Mouse (Mus musculus) small intestine, adult 2 months (tissue): ENCODE data around the gene B3gntl1. TPM values are rescaled to one million over a fixed set of nuclear protein-coding genes. Genes with fewer than 3 reads are reported as not detected.
A peak's percentile ranks its signal among the peaks of the same experiment; 100 is the strongest.

Experiments
- H3K27ac ChIP-seq: fragments of 200-500 bp; 2 replicates; pipeline ENCODE4 v1.5.1; 2012; ENCODE audit warnings: low read depth, low read length, control low read depth, inconsistent platforms; ENCODE audit not compliant: insufficient read depth
- H3K27me3 ChIP-seq: fragments of 200-500 bp; 2 replicates; pipeline ENCODE4 v1.6.1; 2012; ENCODE audit warnings: mild to moderate bottlenecking, moderate library complexity, low read length, inconsistent platforms; ENCODE audit not compliant: control insufficient read depth, insufficient read depth
- H3K36me3 ChIP-seq: fragments of 200-500 bp; 2 replicates; pipeline ENCODE4 v1.6.1; 2012; ENCODE audit warnings: mild to moderate bottlenecking, low read length, control low read depth, inconsistent platforms; ENCODE audit not compliant: control insufficient read depth, insufficient read depth
- H3K4me1 ChIP-seq: fragments of 200-500 bp; 2 replicates; pipeline ENCODE4 v1.6.1; 2012; ENCODE audit warnings: low read length, inconsistent platforms, mixed read lengths; ENCODE audit not compliant: control insufficient read depth, insufficient read depth, insufficient read length
- H3K4me3 ChIP-seq: fragments of 200-500 bp; 2 replicates; pipeline ENCODE4 v1.5.1; 2012; ENCODE audit warnings: low read depth, mild to moderate bottlenecking, control low read depth, inconsistent platforms, low read length, moderate library complexity
- CTCF ChIP-seq: fragments of 200-500 bp; IDR thresholded peaks from 2 replicates; pipeline ENCODE4 v1.5.1; 2012; ENCODE audit warnings: low read depth, mild to moderate bottlenecking, control low read depth, inconsistent platforms, low read length, moderate library complexity, mixed read lengths; ENCODE audit not compliant: insufficient replicate concordance, insufficient read length; ENCODE audit errors: extremely low read depth
- POLR2A ChIP-seq: fragments of 200-500 bp; IDR thresholded peaks from 2 replicates; pipeline ENCODE4 v1.6.1; 2012; ENCODE audit warnings: low read depth, mild to moderate bottlenecking, control low read depth, inconsistent platforms, low read length, moderate library complexity
- WGBS: fragments of 180-500 bp; shearing (Covaris S2); methylation state at CpG from one replicate; pipeline ENCODE4 v1.1.7; 2018; 5-methylcytosine and 5-hydroxymethylcytosine counted together
- polyA plus RNA-seq: library from polyadenylated mRNA; depleted of rRNA; stranded (reverse); fragments of >200 nt; gene quantifications from 2 replicates; pipeline ENCODE4 v1.2.3, GENCODE M21; 2012

The B3gntl1 gene
- polyA plus RNA-seq, 1 experiment: 4.4 TPM

- H3K27me3 ChIP-seq: no peaks in the 10 kb centered on the region
- H3K4me3 ChIP-seq: no peak overlapping the region
- H3K36me3 ChIP-seq: peaks cover 41% of the 10 kb centered on the region
- WGBS: 88% methylated on average over 5 of the region's 5 CpGs
- H3K4me1 ChIP-seq: peaks cover 51% of the 10 kb centered on the region
- peak overlapping the region; percentile 11; the same call in 1 of the 2 replicates for H3K27ac ChIP-seq
- TF ChIP-seq CTCF (no peak), POLR2A (no peak)
Measured at GRCm38 (mm10) chr11:121710245-121710644, 37.3 kb upstream of the B3gntl1 start.

- Histone ChIP-seq H3K4me1 (peaks cover 49% of the 10 kb centered on the region), H3K36me3 (peaks cover 33% of the 10 kb centered on the region), H3K27ac (no peak overlapping the region), H3K27me3 (no peaks in the 10 kb centered on the region), H3K4me3 (no peak overlapping the region)
- WGBS: 82% methylated on average over 4 of the region's 4 CpGs
- TF ChIP-seq POLR2A (no peak), CTCF (no peak)
Measured at GRCm38 (mm10) chr11:121709278-121709677, 36.3 kb upstream of the B3gntl1 start.

- H3K4me1 ChIP-seq: peaks cover 36% of the 10 kb centered on the region
- WGBS: 32% methylated on average over 7 of the region's 7 CpGs
- H3K27me3 ChIP-seq: no peaks in the 10 kb centered on the region
- TF ChIP-seq CTCF: no peak
- no peak for TF ChIP-seq POLR2A
- no peak overlapping the region for H3K27ac ChIP-seq
- H3K4me3 ChIP-seq: no peak overlapping the region
- H3K36me3 ChIP-seq: peaks cover 26% of the 10 kb centered on the region
Measured at GRCm38 (mm10) chr11:121706521-121707005, 33.6 kb upstream of the B3gntl1 start.

GRCm38 (mm10) chr11:121703619-121704215 lies 30.8 kb upstream of the B3gntl1 start:
- Histone ChIP-seq H3K36me3 (peaks cover 12% of the 10 kb centered on the region), H3K4me3 (peak overlapping the region; percentile 91), H3K27ac (peak overlapping the region; percentile 91), H3K27me3 (no peaks in the 10 kb centered on the region), H3K4me1 (peaks cover 30% of the 10 kb centered on the region)
- TF ChIP-seq POLR2A (no peak), CTCF (no peak)
- 6% methylated on average over 16 of the region's 16 CpGs for WGBS

- Histone ChIP-seq H3K27ac (peak overlapping the region; percentile 91), H3K4me1 (peaks cover 30% of the 10 kb centered on the region), H3K4me3 (peak overlapping the region; percentile 91), H3K36me3 (peaks cover 7% of the 10 kb centered on the region), H3K27me3 (no peaks in the 10 kb centered on the region)
- under 1% methylated on average over 40 of the region's 40 CpGs for WGBS
- no peak for TF ChIP-seq POLR2A
- TF ChIP-seq CTCF: no peak
Measured at GRCm38 (mm10) chr11:121702895-121703618, 30.1 kb upstream of the B3gntl1 start.

- WGBS: under 1% methylated on average over 69 of the region's 69 CpGs
Measured at GRCm38 (mm10) chr11:121702111-121702894, 29.4 kb upstream of the B3gntl1 start.

GRCm38 (mm10) chr11:121701244-121701643 lies 28.3 kb upstream of the B3gntl1 start, which contains the start of gene Metrnl:
Gene Metrnl (plus strand): TSS chr11:121701544.
- WGBS: 97% methylated on average over 5 of the region's 5 CpGs
- Histone ChIP-seq H3K27me3 (no peaks in the 10 kb centered on the region), H3K36me3 (no peaks in the 10 kb centered on the region; the same call in 1 of the 2 replicates), H3K27ac (peak within 1 kb of the TSS; percentile 91), H3K4me1 (peaks cover 25% of the 10 kb centered on the region), H3K4me3 (peak within 1 kb of the TSS; percentile 91)
- no peak for TF ChIP-seq CTCF
- TF ChIP-seq POLR2A: no peak

More at GRCm38 (mm10) chr11:121702111-121702894, 29.4 kb upstream of the B3gntl1 start:
- Histone ChIP-seq H3K4me3 (peak overlapping the region; percentile 91), H3K4me1 (peaks cover 27% of the 10 kb centered on the region), H3K27ac (peak overlapping the region; percentile 91), H3K27me3 (no peaks in the 10 kb centered on the region), H3K36me3 (peaks cover 1% of the 10 kb centered on the region; the same call in 1 of the 2 replicates)
- TF ChIP-seq POLR2A: peak; percentile 94
- TF ChIP-seq CTCF: no peak
